Mouse (Mus musculus): ENCODE data around the gene Kntc1.
A peak's percentile ranks its signal among the peaks of the same experiment; 100 is the strongest.
"Not testable (repeated sequence)": the region's sequence is repeated elsewhere in the genome, so short reads cannot be mapped to it uniquely, and the experiment has no call there.

Kntc1 gene

DNA sequence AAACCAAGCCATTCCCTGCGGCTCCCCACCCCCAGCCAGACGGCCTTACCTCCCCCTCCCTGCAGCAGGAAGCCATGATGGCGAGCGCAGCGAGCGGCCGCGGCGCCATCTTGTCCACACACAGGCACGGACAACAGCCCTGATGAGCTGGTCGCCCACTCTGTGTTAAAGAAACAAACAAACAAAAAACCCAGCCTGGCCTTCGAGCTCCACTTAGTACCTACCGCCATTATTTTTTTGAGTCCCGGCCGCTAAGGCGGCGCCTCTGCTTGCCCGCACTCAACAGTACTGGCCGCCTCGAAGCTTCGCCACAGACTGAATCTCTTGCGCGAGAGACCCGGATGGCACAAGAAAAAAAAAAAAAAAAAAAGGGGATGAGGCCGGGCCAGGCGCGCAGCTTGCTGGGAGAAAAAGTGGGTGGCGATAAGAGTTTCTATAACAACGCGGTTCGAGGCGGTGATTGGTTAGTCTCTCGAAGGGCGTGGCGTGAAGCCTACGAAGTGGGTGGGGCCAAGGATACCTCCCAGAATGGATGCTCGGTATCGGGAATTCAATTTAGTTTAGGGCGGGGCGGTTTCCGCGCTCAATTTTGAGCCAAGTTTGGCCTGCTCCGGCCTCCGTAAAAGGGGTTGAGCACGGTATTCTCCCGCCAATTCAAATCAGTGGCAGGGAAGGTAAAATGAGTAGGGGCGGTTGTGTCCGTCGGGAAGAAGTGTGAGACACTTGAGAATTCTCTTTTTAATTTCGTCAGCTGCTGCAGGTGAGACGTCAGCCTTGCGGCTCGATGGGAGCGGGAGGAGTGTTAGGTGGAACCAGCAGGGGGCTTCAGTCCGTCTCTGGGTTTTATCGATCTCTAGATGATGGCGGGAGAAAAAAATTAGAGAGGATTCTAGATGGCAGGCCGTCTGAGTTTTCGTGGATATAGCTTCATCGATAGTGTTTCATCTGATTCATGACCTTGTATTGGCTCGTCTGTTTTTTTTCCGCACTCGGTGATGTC is at the start of gene Kntc1, which contains the start of gene Rsrc2:
Gene Kntc1 (plus strand): TSS at position 652 of the 1,000 bp plus-strand sequence.
Gene Rsrc2 (minus strand): TSS at position 350 of the 1,000 bp plus-strand sequence.
- DNase-seq (ENCODE audit: low spot score): peak; percentile 99

DNA sequence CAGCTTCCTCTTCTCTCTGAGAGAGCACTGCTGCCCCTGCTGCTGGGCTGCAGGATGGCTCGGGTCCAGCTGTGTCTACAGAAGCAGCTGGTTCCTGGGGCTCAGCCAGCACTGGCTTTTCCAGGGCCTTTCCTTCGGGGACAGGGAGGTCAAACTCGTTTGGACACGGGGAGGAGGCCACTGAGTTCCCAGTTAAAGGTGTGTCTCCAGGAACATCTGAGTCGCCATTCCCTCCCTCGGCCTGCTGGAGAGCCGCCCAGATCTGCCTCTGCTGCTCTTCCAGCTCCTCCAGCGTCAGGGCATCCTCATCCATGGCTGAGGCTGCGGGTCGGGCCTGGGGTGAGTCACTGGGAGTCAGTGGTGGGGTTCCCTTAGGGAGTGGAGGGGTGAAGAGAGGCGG is 48.9 kb upstream of the Kntc1 start:
- no peak for DNase-seq (ENCODE audit: low spot score)

DNA sequence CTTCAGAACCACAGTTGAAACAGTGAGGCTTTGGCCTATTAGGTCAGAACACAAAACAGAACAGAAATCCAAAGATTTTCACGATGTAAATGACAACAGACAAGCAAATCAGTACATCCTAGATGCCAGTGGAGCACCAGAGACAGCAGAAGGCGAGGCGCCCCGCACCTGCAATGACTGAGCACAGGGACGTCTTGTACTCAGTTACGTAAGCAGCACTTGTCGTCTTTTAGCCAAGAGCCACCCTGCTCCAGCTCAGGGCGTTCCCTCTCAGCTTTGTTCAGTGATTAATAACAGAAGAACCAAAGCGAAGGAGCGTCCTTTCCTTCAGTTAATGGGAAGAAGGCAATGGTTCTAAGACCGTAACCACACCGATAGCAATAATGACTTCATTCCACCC is 40.9 kb upstream of the Kntc1 start:
- DNase-seq (ENCODE audit: low spot score): no peak

DNA sequence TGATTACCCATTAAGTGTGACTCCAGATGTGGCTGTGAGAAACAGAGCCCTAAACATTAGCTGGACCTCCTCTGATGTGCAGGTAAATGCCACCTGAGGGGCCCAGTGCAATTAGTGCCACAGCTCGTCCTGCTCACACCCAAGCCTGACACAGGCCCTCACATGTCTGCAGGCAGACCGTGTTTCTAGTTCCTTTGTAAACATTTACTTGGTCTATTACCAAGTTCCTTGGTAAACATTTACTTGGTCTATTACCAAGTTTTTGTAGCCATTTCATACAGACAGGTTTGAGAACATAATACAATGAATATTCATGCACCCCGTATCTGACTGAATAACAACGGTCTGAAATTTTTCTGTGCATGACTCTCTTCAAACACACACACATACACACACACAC is 39.9 kb upstream of the Kntc1 start:
- DNase-seq (ENCODE audit: low spot score): no peak

DNA sequence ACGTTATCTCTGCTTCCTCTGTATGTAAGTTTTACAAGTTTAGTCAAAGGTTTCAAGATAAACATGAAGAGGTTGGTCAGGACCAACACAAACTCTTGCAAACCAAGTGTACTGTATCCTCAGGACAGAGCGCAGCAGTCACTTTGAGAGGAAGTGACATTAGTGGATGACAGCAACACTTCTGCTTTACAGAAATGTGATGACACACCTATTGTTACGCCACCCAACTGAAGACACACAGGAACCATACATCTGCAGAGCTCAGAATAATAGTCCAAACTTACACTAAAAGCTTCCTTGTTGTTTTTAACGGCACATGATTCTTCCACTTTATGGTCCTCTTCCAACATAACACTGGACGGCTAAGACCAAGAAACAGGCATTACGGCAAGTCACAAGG is 35.7 kb upstream of the Kntc1 start:
- DNase-seq (ENCODE audit: low spot score): no peak

DNA sequence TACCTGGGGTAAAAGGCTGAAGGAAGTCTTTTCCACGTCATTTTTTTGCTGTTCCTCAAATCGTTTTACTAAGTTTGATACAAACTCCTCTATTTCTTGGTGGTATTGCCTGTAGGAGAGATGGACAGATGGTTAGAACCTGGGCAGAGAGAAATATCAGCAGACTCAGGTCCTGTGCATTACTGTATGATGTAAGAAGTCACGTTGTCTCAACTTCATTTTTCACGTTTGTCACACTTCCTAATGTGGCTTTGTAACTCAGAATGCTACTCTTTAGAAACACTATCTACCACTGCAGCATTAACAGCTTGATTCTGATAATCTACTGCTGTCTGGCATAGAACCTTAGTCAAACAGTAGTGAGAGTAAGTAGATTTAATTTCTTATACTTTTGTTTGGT is 34.9 kb upstream of the Kntc1 start:
- no peak for DNase-seq (ENCODE audit: low spot score)

DNA sequence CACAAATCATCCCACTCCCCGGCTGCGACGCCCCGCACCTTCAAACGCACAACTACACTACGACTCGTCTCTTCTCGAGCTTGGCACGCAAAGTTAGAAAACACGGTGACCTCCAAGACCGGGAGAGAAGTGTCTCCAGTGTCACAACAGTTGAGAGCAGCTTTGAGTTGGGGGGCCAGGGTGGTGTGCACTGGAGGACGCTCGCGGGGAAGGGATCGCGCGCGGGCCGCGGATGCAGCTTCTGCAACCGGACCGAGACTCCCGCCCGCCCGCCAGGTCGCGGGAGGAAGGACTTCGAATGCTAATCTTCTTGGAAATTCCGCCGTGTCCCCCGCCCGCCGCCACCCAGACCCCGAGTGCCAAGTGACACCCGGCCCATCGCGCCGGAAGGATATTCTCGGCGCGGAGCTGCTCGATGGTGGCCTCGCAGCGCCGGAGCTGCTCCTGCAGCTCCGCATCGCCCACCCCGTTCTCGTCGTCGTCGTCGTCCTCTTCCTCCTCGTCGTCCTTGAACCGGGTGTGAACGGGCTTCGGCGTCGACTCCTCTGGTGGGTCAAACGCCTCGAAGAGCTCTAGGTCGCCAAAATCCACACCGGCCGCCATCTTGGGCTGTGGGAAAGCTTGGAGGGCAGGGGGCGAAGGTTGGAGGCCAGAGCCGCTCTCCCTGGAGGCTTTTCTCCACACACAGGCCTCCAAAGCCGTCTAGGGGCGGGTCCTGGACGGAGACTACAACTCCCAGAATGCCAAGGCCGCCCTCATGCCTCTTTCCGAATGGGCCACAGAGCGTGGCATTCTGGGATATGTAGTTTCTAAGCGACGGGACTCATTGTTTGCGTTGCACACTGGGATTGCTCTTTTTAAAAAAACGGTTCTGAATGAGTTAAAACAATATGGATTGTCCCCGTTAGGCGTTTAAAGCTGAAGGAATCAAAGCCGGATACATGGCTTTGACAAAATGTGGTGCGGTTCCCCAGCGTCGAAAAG is 28.9 kb upstream of the Kntc1 start, which contains the start of gene Zcchc8:
Gene Zcchc8 (minus strand): TSS at position 773 of the 984 bp plus-strand sequence.
- peak; percentile 92 for DNase-seq (ENCODE audit: low spot score)

DNA sequence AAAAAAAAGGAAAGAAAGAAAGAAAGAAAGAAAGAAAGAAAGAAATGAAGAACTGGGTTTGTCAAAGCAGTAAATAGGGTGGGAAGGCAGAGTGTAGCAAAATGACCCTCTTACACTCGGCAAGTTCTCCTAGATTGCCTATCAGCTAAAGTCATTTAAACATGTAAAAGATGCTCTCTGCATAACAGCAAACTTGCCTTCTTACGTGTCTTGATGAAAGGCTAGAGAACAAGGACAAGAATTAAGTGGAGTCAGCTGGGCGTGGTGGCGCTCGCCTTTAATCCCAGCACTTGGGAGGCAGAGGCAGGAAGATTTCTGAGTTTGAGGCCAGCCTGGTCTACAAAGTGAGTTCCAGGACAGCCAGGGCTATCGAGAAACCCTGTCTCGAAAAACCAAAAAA is 25.7 kb upstream of the Kntc1 start:
- not testable (repeated sequence) for DNase-seq (ENCODE audit: low spot score)

DNA sequence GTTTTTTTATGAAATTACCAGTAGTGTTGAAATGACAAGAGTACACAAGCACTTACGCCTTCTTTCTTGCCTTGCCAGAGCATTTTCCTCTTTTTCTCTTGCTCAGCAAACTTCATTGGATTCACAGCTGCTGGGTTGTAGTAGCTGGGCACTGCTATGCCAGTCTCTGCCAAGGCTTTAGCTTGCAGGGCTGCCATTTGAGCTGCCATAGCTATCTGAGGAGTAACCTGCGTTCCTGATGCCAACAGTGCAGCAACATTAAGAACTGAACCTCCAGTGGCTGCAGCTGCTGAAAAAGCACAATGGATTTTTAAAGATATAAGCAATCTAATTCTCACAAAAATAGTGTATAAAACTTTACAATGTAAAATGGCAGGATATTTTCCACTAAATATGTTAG is 18.5 kb upstream of the Kntc1 start:
- DNase-seq (ENCODE audit: low spot score): no peak

DNA sequence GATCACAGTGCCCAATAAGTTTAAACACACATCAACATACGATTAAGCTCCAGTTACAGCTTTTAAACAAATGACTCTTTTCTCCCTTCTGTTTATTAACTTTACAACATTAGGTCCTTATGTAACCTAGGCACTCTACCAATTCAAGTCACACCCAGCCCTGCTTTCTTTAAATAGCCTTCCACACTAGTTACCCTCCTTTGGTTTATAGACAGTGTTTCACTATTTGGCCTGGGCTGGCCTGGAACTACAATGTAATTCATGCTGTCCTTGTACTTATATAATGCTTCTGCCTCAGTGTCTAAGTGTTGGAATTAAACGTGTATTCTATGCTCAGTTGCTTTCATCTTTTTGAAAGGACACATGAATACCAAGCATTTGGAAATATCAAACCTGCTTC is 5.2 kb upstream of the Kntc1 start:
- no peak for DNase-seq (ENCODE audit: low spot score)

DNA sequence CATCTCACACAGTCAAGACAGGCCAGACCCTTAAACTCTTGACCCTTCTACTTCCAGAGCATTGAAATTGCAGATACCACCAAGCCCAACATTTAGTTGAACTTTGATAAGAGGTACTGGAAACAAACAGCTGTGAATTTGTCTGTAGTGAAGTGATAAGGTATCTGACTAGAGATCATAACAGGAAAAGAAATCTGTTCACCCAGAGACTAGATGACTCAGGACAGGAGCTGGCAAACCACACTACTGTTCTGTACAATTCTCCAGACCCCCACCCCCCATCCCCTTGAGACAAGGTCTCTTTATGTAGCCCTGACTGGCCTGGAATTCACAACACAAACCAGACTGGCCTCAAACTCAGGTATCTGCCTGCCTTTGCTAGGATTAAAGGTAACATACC is 3.3 kb upstream of the Kntc1 start:
- DNase-seq (ENCODE audit: low spot score): no peak

DNA sequence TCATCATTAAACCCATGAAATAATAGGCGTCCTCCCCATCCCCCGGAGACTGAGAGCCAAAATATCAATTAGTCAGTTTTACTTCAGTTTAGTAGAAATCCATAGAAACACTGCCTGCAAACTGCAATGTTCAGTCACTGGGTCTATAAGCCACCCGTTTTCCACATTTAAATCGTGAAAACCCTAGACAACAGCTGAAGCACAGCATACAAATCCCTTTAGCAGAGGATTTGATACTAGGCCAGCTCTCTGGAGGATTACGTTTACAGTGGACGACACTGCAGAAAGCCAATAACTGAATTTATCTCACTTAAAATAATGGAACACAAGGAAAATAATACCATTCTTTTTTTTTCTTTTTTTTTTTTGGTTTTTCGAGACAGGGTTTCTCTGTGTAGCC is 1.9 kb upstream of the Kntc1 start:
- DNase-seq (ENCODE audit: low spot score): no peak

DNA sequence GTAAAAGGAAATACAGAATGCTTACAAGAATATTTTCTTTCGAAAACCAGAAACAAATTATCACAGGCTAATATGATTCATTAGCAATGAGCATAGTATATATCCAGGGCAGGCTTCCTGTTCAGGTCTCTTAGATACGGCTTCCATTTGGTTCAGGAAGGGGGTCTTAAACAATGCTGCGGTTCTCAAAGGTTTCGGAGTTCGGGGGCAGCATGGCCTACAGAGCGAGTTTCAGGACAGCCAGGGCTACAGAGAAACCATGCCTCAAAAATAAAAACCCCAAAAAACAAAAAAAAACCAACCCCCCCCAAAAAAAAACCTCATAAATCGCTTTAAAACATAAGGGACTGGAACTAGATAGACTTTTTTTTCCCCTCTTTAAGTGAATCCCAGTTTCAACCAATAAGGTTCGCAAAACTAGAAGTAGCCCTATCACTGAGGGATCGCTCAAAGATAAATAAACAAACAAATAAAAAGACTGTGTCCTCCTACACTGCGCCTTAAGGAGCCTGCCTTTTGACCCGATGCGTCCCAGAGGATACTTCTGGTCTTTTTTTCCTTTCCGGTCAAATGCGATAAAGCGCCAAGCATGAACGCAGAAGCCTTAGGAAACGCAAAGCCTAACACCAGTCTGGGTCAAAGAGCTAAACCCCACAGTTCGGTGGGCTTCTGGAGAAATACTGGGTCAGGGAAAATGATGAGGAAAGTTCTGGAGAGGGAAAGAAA is 1.0 kb upstream of the Kntc1 start:
- DNase-seq (ENCODE audit: low spot score): no peak

DNA sequence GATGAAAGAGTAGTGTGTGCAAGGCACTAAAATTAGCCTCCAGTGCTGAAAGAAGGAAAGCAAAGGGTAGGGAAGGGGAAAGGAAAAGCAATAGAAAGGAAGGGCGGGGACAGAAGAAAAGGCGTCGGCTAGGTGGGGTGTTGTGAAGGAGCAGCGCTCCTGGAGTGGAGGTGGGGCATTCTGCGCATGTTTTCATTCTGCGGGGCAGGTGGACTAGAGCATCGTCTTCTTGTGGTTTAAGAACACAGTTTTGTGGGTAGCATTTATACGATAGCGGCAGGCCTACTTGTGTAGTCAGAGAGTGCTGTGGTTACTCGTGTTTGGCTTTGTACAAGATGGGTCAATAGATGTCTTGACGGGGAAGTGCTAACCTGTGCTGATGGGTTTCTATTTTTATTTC is 16.0 kb downstream of the Kntc1 start:
- no peak for DNase-seq (ENCODE audit: low spot score)

DNA sequence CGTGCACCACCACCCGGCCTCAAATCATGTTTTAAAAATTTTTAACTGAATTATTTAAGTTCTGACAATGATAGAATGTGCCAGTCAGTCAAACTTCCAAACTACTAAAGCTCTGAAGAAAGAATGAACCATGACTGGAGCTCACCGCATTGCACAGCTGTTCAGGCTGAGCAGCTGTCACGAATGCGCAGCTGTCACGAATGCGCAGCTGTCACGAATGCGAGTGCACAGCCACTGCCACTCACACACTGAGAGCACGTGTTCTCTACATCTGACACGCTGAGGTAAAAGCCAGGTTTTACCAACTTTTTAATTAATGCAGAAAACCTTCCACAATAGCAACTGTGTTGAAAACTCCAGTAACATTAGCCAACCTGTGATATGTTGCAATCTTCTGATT is 16.9 kb downstream of the Kntc1 start:
- not testable (repeated sequence) for DNase-seq (ENCODE audit: low spot score)

DNA sequence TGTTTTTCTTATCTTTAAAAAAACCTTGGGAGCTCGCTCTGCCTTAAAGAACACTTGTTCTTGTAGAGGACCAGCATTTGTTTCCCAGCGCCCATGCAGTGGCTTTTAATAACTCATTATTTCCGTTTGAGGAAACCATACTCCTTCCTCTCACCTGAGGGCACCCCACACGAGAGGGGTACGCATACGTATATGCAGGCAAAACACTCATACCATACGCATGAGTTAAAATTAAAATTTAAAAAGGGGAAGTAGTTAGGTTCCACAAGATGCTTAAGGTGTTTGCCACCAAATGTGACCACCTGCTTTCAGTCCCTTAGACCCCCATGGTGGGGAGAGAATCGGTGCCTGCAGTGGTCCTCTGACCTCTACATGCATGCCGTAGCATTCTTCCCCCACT is 23.9 kb downstream of the Kntc1 start:
- no peak for DNase-seq (ENCODE audit: low spot score)

DNA sequence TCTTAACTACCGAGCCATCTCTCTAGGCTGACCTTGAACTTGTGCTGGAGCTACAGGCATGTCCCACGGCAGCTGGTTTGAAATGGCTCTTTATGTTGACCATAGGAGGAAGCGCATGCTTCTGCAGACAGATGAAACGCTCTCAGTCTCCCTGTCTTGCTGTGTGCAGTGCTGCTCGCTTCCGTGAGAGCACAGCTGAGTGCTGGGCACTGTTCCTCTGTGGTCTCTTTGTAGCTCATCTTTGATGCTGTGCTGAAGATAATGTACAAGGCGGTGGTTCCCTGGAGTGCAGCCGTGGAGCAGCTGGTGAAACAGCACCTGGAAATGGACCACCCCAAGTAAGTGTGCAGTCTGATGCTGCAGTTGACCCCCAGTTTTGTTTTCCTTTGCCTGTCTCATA is 31.2 kb downstream of the Kntc1 start:
- no peak for DNase-seq (ENCODE audit: low spot score)

DNA sequence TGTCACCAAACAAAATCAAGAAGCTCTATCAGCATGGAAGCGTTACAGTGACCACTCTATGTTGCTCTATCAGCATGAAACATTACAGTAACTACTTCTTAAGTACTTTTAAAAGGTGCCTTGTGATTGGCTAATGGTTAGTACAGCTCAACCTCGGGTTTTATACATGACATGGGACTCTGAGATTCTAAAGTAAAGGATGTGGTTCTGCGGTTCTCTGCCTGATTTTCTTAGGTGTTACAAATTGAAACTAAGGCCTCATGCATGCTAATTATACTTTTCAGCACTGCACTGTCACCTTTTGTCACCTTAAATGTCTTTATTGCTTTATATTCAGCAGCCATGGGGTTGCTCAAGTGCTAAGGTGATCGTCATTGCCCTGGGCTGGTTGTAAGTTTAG is 32.3 kb downstream of the Kntc1 start:
- no peak for DNase-seq (ENCODE audit: low spot score)

DNA sequence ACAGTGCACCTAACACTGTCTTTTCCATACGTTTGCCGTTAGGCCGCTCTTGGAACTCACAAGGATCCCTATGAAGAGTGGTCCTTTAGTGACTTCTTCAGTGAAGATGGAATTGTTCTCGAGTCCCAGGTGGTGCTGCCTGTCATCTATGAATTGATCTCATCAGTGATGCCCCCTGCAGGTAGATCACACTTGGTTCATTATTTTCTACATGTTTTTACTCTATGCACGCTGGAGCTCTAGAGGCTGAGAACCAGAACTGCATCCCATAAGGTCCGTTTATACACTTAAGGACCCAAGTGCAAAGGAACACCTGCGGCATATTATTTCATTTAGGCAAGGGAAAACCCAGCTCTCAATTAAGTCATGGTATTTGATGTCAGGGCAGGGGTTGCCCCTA is 39.5 kb downstream of the Kntc1 start:
- no peak for DNase-seq (ENCODE audit: low spot score)

DNA sequence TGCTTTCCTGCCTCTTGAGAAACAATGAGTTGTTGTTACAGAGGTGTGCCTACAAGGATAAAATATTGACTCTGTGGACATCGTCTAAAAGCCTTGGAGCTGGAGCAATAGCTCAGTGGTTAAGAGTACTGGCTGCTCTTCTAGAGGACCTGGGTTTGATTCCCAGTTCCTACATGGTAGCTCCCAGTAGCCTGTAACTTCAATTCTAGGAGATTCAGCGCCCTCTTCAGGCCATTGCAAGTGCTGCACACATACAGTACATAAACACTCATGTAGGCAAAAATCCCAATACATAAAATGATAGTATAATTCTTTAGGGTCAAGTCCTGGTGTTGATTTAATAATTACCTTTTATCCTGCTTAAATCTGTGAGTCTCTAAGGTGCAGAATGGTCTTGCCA is 43.6 kb downstream of the Kntc1 start:
- no peak for DNase-seq (ENCODE audit: low spot score)

DNA sequence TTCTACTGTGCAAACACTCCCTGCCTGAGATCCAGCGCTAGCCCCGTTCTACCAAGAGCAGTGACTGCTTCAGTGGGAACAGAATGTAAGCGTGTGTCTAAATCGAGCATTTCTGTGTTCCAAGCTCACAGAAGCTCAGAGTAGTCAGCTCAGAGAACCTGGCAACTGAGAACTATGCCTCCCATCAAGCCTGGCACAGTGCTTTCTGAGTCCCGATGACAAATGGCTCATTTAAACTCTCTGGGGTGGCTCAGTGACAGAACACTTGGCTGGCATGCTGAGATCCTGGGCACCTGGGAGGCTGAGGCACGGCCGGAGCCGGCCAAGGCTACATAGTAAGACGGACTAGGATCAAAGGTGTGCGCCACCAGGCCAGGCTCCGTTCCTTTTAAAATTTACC is 56.8 kb downstream of the Kntc1 start:
- no peak for DNase-seq (ENCODE audit: low spot score)

DNA sequence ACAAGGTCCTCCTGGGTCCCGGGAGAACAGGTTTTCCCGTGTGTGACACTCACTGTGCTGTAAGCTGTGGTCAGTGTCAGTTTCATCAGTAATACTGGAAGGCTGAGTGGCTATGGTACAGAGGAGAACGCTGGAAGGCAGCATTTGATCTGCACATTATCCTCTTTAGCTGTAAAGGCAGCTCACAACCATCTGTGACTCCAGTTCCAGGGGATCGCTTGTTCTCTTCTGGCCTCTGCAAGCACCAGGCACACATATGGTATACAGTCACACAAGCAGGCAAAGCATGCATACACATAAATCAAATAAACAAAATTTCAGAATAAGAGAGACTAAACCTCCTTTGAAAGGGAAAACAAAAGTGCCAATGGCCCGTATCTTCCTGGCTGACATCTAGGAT is 59.0 kb downstream of the Kntc1 start:
- DNase-seq (ENCODE audit: low spot score): no peak

Data from spleen, adult 12 weeks (tissue).